Mouse (Mus musculus) thymus, adult 2 months (tissue): ENCODE results near the gene Rad18.

Source experiments
- CTCF ChIP-seq: fragments of 200-500 bp; IDR thresholded peaks from 2 replicates; pipeline ENCODE4 v1.5.1; 2012; ENCODE audit warnings: mild to moderate bottlenecking, control low read depth, low read length, moderate library complexity, borderline replicate concordance; ENCODE audit not compliant: control insufficient read depth, poor library complexity, insufficient read depth; ENCODE audit errors: extremely low read depth
- POLR2A ChIP-seq: fragments of 200-500 bp; IDR thresholded peaks from 2 replicates; pipeline ENCODE4 v1.6.1; 2012; ENCODE audit warnings: mild to moderate bottlenecking, low read length, control low read depth, moderate library complexity; ENCODE audit not compliant: control insufficient read depth, poor library complexity, insufficient read depth; ENCODE audit errors: extremely low read depth

GRCm38 (mm10) chr6:112741766-112742165 is 45.3 kb upstream of the Rad18 start:
- TF ChIP-seq CTCF (no peak), POLR2A (no peak)
